Mouse (Mus musculus): ENCODE data around the gene Zfp276.

- TF ChIP-seq ZNF384 (IDR thresholded peaks at IDR 0.05; ENCODE audit: low read depth, low read length) (no peak), HCFC1 (IDR thresholded peaks at IDR 0.05; ENCODE audit: borderline replicate concordance, insufficient read depth, low read length) (no peak), MAFK (IDR thresholded peaks at IDR 0.05; ENCODE audit: insufficient read depth, low read depth, low read length) (no peak), ZC3H11A (IDR thresholded peaks at IDR 0.05; ENCODE audit: borderline replicate concordance, low read depth, low read length) (no peak), CHD2 (IDR thresholded peaks at IDR 0.05; ENCODE audit: low read depth, low read length) (no peak)
Observed at GRCm38 (mm10) chr8:123250940-123251339, 3.1 kb upstream of the Zfp276 start.
